Mouse (Mus musculus) kidney, postnatal 14 days (tissue): ENCODE results near the gene Qdpr.
A peak's percentile ranks its signal among the peaks of the same experiment; 100 is the strongest.

Source experiments
- DNase-seq: peaks from one replicate; pipeline ENCODE4 v3.0.0; 2022; ENCODE audit warnings: mixed read lengths

Qdpr gene

GRCm38 (mm10) chr5:45449831-45450716, at the start of gene Qdpr:
Gene Qdpr, minus strand, starts transcription at chr5:45450236.
- DNase-seq = peak; percentile 98

GRCm38 (mm10) chr5:45497564-45497963, 47.5 kb upstream of the Qdpr start:
- DNase-seq = no peak

DNA sequence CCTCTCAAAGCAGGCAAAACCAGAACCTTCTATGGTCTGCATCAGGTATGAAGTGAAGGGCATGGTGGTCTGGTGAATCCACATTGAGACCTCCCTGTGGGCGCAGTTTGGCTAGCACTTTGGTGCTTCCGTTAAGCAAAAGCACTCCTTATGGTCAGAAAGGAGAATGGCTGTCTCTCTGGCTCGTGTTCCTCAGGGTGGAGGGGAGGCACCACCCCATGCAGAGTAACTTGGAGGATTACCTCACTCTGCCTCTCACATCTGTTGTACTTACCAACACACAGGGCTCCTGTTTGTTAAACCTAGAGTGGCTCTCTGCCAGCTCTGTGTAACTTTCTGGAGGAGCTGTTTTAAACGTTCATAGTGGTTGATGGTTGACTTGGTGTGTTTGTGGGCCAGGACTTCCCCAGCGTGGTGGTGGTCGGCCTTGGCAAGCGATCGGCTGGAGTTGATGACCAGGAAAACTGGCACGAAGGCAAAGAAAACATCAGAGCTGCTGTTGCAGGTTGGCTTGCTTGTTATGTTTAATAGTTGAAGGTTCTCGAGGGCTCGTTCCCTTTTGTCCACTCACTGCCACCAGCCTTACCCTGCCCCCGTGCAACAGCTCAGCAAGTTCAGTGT, 47.0 kb upstream of the Qdpr start:
- no peak for DNase-seq

DNA sequence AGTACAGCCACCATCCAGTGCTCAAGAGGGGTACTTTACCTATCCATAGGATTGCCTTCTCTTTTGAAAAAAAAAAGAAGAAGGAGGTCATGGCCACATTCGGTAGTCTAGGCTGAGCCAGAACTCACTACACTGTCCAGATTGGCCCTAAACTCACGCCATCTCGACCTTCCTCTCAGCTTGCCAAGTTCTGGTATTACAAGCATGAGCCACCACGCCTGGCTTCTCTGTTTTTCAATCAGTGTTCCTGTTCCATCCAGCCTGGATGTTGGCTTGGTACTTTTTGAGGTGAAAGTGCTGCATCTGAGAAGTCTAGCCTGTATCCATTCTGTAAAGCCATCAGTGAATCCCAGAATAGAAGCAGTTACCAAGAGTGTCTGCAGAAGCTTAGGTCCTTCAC, 46.4 kb upstream of the Qdpr start:
- no peak for DNase-seq

DNA sequence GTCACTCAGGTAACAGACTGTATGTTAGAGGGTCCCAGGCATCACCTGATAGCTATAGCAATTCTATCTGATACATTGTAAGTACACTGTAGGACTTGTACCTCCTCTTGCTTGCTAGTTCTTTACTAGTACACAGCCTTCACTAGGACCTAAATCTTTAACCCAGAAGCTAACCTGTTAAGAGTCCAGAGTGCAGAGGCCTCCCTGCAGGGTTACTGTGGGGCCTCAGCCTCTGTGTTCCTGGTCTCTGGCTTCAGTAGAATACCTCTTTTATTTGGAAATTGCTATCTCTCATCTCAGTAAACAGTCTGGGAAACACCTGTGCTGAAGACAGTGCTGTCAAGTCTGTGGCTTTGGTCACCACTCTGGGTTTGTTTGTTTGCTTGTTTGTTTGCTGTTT, 46.0 kb upstream of the Qdpr start:
- no peak for DNase-seq

- no peak for DNase-seq
These were observed 45.5 kb upstream of the Qdpr start for GRCm38 (mm10) chr5:45495429-45495975.

GRCm38 (mm10) chr5:45494093-45494755, 44.2 kb upstream of the Qdpr start:
- DNase-seq = no peak

- DNase-seq = peak; percentile 100
These were observed 43.4 kb upstream of the Qdpr start, which contains the start of gene Lap3 for GRCm38 (mm10) chr5:45493191-45494092. Gene Lap3, plus strand, starts transcription at chr5:45493374.

- DNase-seq = no peak
These were observed 41.7 kb upstream of the Qdpr start for GRCm38 (mm10) chr5:45491776-45492175.

DNA sequence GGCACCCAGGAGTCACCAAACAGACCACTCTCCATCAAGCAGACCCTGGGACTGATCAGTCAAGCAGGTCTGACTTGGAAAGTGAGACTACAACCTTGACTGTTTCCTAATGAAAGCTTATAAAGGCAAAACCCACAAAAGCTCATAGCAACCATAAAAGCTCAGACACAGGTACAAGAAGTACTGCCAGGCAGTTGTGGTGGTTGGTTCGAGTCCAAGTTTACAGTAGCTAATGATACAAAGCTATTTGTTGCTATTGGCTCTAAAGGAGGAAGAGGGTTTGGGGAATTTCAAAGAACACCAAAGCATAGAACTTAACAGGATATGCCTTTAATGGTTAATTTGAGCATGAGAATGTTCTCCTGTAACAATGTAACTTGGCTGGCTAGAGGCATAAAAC, 33.6 kb upstream of the Qdpr start:
- DNase-seq = no peak

GRCm38 (mm10) chr5:45482607-45483006, 32.6 kb upstream of the Qdpr start:
- no peak for DNase-seq

- no peak for DNase-seq
These were observed 31.1 kb upstream of the Qdpr start for GRCm38 (mm10) chr5:45481125-45481524.

GRCm38 (mm10) chr5:45480066-45480465, 30.0 kb upstream of the Qdpr start:
- no peak for DNase-seq

GRCm38 (mm10) chr5:45477601-45478000, 27.6 kb upstream of the Qdpr start:
- DNase-seq = no peak

DNA sequence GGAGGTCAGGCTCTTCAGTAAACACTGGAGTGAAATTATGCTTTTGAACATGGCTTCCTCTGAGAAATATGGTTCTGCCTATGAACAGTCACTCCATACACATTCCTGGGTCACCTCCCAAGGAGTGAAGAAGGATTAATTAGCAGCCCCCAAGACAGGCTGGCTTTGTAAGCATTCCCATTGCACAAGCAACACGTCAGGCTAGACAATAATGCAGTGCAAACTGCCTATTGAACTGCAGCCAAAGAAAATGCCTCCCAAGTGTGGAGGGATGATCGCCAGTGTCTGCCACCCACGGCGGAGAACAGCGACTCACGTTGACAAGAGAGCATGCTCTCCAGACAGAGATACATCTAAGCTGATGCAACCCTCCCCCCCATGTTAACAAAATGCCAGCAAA, 26.3 kb upstream of the Qdpr start:
- no peak for DNase-seq

DNA sequence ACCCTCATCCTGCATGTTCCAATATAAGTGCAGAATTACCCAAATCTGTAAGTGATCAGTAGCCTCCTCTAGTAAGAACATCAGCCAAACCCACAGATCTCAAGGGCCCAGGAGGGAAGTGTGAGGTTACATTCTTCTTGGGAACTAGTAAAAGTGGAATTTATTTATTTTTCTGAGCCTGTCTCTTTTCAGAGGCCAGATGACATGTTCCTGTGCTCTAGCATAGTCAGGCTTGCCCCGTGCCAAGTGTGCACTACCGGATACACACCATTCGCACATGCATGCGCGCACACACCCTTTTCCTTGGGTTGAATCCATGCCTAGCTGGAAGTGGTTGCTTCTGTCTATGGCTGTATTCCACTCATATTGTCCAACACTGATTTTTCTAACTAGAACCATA, 25.7 kb upstream of the Qdpr start:
- DNase-seq = no peak

GRCm38 (mm10) chr5:45474758-45475157, 24.7 kb upstream of the Qdpr start:
- no peak for DNase-seq

DNA sequence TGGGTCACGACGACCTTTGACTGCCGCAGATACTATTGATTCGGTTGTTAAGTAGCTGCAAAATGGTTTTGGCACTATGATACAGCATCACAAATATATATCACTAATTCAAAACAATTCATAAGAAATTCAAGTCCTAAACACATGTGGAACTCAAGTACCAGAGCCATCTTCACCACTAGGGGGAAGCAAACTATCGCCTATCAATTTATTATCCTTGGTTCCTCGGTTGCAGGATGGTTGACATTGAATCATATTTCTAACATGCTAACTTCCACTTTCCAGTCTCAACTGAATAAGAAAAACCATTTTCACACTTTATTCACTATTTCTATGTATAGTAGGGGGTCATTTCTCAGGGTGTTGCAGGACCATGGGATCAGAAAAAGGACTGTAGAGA, 24.2 kb upstream of the Qdpr start:
- peak; percentile 72 for DNase-seq

- no peak for DNase-seq
These were observed 23.5 kb upstream of the Qdpr start for GRCm38 (mm10) chr5:45473521-45473920.

GRCm38 (mm10) chr5:45472880-45473450, 22.9 kb upstream of the Qdpr start:
- no peak for DNase-seq

DNA sequence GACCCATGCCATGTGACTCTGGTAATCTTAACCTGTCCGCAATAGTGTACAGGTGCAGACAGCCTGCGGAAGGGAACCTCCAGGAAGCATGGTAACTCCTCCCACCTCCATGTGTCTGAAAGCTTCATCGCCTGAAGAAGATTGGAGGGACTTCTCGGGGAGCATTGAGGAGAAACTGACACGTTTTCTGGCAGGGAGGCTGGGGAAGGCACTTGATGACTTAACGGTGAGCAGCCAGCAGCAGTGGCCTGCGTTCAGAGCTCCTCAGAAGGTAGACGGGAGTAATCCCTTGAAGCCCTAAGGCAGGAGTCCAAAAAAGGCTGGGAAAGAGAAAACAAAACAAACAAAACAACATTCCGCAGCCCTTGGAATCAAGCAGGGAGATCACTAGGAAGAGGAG, 4.4 kb upstream of the Qdpr start:
- DNase-seq = no peak

- DNase-seq = no peak
These were observed 3.4 kb upstream of the Qdpr start, which contains the start of gene Clrn2 for GRCm38 (mm10) chr5:45453451-45453850. Gene Clrn2, plus strand, starts transcription at chr5:45453751.
